Mouse (Mus musculus): ENCODE data around the gene Ap1b1.
"Not testable (repeated sequence)": the region's sequence is repeated elsewhere in the genome, so short reads cannot be mapped to it uniquely, and the experiment has no call there.

Ap1b1 gene

DNA sequence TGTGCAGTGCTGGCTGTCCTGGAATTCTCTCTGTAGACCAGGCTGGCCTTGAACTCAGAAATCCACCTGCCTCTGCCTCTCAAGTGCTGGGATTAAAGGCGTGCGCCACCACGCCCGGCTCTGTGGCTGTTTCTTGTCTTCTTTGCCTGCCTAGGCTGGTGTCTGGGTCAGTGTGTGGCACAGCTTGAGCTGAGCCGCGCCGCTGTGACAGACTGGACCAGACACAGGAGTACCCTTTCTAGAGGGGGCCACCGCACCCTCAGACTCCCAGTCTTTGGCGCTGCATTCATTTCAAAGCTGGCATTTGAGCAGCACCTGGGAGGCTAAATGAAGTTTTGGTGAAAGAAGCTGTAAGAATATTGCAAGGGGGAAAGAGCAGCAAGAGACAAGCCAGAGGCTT, 72.2 kb downstream of the Ap1b1 start:
- in situ Hi-C loops (cut with MboI; ENCODE audit: unreplicated experiment in 2 of 2), result no loop called here

DNA sequence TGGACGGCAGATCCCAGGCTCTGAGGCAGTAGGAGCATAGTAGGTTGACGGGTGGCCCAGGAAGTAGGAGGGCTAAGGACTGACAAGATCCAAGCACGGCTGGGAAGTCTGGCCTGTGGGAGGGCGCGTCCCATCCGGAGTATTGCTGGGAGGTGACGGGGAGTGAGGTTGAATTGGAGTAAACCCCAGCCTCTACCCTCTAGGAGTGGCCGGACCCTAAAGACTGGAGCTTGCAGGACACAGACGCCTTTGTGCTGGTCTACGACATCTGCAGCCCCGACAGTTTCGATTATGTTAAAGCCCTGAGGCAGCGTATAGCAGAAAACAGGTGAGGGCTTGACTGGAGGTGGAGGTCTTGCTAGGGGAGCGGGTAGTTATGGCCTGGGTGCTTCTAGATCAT, 72.6 kb downstream of the Ap1b1 start:
- in situ Hi-C loops (cut with MboI; ENCODE audit: unreplicated experiment in 2 of 2), result no loop called here

DNA sequence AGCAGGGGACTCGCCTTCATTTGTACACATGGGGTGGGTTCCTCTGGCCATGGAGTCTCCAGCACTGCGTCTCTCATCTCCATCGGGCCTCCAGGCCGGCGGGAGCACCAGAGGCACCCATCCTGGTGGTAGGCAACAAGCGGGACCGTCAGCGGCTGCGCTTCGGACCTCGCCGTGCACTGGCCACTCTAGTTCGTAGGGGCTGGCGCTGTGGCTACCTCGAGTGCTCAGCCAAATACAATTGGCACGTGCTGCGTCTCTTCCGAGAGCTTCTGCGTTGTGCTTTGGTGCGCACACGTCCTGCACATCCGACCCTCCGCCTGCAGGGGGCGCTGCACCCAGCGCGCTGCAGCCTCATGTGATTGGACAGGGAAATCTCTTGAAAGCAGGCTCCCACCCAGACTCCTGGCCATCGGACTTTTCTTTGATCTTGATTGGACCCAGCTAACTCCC, 73.1 kb downstream of the Ap1b1 start:
- in situ Hi-C loops (cut with MboI; ENCODE audit: unreplicated experiment in 2 of 2), result loop anchor here in 1 of 2 experiments (5.0 kb wide), 1 partner anchor 72 kb away; the partner anchor contains the start of gene Ap1b1

DNA sequence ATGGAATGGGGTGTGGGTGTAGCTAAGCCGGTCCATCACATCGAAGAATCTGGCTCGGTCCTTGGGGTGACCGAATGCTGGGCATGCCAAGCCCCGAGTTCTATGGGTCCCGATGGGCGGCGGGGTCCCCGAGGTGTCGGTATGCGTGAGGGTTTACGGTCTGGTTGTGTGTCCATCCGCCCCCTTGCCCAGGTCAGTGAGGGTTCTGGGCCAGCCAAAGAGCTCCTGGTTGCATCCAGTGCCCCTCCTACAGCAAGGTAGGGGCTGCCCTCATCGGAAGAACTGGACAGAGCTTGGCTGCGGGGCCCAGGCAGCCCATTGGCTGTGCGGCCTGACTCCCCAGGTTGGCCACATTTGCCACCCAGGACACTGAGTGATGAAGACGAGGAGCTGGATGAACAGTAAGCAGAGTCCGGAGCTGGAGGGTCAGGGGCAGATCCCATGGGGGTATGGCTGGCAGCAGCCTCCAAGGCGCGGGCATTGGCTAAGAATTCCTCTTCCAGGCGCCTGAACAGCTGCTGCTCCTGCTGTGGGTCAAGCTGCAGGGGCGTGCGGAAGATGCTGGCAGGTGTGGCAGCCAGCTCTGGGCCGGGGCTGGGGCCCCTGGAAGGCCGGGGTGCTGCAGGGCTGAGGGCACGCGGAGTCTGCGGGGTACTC, 74.3 kb downstream of the Ap1b1 start:
- in situ Hi-C loops (cut with MboI; ENCODE audit: unreplicated experiment in 2 of 2), result loop anchor here in 1 of 2 experiments (5.0 kb wide), 1 partner anchor 74 kb away; the partner anchor contains the start of gene Ap1b1

DNA sequence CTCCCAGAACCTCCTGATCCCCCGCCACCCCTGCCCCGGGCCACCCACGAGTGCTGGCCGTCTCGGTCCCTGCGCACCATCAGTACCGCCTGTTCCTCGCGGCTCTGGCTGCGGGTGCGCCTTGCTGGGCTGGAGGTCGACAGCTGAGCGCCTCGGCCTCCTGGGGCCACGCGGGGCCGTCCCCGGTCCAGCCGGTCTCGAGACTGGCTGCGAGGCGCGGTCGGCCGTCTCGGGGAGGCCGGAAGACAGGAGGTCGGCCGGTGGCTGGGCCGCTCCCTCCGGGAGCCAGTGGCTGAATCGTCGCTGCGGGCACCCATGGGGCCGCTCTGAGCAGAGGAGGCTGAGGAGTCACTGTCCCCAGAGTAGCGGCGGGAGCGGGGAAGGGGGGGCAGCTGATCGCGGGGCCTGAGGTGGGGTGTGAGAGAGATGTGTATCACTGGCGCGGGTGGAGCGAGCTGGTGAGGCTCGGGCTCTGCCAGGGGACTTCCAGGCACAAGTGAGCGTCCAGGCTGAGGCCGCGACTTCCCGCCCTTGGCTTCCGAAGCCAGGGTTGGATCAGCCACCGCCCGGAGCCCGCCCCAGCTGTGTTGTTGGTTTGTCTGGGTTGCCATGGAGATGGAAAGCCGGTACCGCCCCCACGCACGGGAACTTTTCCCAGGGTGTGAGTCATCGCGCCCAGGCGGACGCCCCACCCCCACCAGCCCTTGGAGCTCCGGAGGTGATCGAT, 75.0 kb downstream of the Ap1b1 start:
- in situ Hi-C loops (cut with MboI; ENCODE audit: unreplicated experiment in 2 of 2), result loop anchor here in 1 of 2 experiments (5.0 kb wide), 1 partner anchor 74 kb away; the partner anchor contains the start of gene Ap1b1

DNA sequence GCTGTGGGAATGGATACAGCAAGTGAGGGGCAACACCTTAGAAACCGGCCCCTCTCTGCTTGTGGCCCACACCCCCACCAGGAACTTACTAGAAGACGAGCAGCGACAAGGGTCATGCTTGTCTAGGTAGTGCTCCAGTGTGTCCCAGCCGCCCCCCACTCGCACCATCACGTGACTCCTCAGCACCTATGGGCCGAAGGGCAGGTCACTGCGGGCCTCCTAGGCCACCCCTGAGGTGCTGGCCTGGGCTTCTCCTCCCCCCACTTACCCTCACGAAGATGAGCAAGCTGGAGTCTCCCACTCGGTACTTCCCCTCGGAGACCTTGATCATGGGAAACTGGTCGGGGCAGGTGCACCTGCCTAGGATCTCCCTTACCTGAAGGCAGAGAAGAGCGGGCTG, 75.7 kb downstream of the Ap1b1 start:
- in situ Hi-C loops (cut with MboI; ENCODE audit: unreplicated experiment in 2 of 2), result loop anchor here in 1 of 2 experiments (5.0 kb wide), 1 partner anchor 75 kb away; the partner anchor contains the start of gene Ap1b1

DNA sequence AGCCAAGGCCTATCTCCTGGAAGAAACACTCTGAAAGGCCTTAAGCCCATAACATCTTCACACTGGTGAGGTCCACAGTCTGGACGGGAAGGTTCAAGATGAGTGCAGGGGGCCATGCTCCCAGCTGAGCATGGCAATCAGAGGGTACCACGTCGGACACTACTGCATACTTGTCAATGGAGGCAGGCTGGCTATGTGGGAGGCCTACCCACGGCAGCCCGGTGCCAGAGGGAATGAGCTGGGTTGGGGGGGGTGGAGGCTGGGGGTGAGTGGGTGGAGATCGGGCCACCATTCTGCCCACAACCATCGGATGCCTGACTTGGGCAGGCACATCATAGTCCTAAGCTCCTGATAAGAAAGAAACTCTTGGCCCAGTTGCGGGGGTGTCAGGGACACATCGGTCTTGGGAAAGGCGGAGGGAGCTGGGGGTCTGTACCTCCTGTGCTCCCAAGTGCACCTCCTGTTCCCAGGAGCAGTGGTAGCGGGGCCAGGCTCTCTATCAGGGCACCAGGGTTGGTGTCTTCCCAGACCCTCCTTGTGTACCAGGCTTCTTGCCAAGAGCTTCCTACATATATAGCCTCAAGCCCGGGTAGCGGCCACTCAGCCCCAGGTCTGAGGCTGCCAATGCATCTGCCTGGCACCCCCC, 76.4 kb downstream of the Ap1b1 start:
- in situ Hi-C loops (cut with MboI; ENCODE audit: unreplicated experiment in 2 of 2), result loop anchor here in 1 of 2 experiments (5.0 kb wide), 1 partner anchor 76 kb away; the partner anchor contains the start of gene Ap1b1

DNA sequence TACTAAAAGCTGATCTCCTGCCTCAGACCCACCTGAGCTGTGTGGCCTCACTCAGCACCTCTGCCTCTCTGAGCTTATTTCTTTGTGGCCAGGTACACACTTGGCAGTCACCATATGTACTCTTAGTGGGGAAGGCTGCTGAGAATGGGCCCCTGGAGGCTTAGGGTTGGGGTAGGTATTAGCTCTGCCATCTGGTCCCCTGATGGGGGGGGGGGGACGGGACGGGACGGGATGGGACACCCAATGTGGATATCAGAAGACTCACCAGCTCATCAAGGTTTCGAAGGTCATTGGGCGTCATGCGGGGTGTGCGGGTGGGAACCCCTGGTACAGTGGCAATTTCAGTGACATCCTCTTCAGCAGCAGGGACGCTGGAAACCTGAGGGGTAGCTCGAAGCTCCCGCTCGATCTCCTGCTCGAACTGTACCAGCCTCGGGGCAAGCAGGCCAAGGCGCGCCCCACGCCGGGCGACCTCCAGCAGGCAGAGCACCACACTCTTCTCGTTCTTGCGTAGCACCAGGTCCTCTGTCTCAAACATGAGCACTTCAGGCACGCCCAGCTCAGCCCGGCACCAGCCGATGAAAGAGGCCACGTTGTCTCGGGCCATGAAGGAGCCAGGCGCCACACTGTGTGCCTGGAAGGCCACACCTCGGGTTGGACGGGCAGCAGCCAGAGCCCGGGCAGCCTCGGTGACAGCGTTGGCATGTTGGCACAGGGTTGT, 77.1 kb downstream of the Ap1b1 start:
- in situ Hi-C loops (cut with MboI; ENCODE audit: unreplicated experiment in 2 of 2), result loop anchor here in 1 of 2 experiments (5.0 kb wide), 1 partner anchor 76 kb away; the partner anchor contains the start of gene Ap1b1

DNA sequence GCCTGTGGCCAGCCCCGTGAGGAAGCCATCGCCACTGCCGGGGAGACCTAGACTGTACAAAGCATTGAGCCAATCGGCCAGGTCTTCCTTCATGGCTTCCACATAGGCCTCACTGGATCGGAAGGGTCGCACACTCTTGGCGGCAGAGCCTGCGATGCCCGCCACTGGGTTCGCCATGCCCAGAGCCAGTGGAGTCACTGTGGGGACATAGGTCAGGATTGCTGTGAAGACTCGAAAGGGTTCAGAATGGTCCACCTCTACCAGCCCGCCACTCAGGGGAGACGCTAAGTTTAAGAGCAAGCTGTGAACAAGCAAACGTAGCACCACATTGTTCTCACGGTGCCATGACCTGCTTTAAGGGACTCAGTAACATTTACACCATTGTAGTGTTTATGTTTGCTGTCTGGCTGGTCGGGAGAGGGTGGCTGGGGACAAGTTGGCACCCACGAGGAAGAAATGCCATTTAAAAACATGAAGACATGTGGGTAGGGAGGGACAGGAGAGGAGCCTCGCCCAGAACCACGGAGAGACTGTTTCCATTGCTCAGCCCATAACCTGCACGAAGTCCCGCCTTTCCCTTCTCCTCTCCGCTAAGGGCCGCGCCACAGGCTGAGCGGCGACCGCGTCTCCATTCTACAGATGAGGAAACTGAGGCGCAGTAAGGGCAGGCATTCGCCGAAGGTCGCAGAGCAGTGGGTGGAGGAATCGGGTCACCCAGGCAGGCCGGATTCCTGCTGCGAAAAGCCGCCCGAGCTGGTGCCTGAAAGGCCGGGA, 77.8 kb downstream of the Ap1b1 start:
- in situ Hi-C loops (cut with MboI; ENCODE audit: unreplicated experiment in 2 of 2), result loop anchor here (5.0 kb wide), 4 partner anchors 47 to 147 kb away; partner anchors contain the start of gene Ap1b1 (in 1 of the 2)

DNA sequence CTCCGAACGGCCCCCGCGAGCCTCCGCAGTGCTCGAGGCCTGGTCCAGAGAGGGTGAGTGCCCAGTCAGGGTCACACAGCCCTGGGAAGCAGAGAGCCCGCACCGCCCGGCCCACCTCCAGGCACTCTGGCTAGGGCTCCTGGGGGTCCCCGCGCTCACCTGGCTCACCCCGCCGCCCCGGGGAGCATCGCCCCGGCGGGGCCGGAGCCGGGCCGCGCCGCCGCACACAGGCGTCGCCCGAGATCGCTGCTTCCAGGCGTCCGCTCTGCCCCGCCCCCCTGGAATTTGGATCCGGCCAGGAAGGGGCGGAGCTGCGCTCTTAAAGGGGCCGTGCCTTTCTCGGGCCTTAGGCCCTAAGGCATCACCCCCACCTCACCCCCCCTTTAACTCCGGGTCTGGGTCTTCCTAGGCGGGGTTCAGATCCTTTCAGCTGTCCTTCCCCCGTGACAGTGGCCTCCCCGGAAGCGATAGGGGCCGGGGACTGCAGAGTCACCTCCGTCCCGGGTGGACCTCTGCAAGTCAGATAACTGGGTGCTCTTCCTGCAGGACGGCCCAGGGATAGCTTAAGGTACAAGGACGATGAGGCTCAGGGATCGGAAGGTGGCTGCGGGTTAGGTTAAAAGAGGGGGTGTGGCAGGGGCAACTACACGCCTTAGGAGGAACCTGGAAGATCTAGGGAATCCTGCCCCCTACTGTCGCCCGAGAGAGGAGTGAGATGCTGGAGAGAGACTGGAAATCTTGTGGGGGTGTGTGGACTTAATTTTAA, 78.6 kb downstream of the Ap1b1 start, which contains the start of gene Gas2l1:
TSS of gene Gas2l1 (minus strand) at position 272 of the 766 bp plus-strand sequence.
- in situ Hi-C loops (cut with MboI; ENCODE audit: unreplicated experiment in 2 of 2), result loop anchor here (5.0 kb wide), 3 partner anchors 48 to 148 kb away; no protein-coding TSS in a partner anchor

DNA sequence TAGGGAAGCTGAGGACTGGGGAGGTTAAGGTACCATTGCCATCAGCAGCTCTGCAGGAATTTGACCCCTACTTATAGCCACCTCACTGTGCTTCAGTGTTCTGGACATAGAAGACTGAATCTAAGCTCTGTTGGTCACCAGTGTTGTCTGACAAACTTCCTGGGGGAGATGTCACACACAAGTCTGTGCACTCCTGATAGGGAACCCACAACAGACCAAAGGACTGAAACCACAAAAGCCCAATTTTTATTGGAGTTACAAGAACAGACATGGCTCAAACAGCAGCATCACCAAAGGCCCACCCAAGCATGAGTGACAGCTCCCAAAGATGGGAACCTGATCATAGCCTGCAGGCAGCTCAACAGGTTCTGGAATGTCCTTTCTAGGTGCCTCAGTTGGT, 80.4 kb downstream of the Ap1b1 start:
- in situ Hi-C loops (cut with MboI; ENCODE audit: unreplicated experiment in 2 of 2), result loop anchor here (5.0 kb wide), 3 partner anchors 50 to 150 kb away; no protein-coding TSS in a partner anchor

DNA sequence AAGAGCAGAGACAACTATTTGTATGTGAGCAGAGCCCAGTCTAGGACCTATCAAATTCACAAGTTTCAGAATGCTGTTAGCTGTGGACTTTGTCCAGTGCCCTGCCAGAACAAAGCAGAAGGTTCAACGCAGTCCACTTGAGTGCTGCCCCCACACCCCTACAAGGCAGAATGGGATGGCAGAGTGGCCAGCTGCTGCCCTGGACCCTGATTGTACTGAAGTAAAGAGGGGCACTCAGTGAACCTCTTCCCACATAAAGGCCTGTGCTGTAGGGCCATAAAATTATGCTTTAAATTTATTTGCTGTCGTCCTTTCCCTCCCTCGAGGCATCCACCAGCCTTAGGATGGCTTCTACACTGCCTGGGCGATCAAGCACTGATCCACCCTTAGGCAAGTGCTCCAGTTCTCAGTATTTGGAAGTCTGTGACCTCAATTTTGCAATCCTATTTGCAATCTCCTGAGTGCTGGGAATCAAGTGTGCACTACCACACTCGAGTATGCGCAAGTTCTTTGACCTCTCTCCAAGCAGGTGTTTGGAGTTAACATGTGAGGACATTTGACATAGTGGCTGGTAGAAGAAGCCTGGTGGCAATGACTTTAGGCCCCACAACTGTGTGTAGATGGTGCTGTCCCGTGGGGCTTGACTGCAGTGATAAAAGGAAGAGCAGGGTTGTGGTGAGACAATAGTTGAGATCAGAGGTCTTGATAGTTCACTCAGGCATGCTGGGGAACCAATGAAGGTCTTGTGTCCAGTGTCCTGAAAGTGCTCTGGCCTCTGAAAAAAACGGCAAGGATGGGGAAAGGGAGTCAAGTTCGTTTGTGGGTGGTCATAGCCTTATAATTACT, 81.7 kb downstream of the Ap1b1 start:
- in situ Hi-C loops (cut with MboI; ENCODE audit: unreplicated experiment in 2 of 2), result loop anchor here (5.0 kb wide), 3 partner anchors 51 to 151 kb away; no protein-coding TSS in a partner anchor

DNA sequence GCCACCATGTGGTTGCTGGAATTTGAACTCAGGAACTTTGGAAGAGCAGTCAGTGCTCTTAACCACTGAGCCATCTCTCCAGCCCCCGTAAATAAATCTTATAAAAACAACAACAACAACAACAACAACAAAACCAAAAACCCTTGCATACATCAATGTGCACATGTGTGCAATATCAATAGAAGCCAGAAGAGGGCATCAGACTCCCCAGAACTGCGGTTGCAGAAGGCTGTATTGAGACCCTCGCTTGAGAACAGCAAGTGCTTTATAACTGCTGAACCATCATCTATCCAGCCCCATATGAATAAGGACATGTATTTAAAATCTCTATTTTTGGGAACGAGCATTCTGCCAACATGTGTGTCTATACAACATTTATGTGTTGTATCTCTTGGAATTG, 88.3 kb downstream of the Ap1b1 start:
- in situ Hi-C loops (cut with MboI; ENCODE audit: unreplicated experiment in 2 of 2), result no loop called here

DNA sequence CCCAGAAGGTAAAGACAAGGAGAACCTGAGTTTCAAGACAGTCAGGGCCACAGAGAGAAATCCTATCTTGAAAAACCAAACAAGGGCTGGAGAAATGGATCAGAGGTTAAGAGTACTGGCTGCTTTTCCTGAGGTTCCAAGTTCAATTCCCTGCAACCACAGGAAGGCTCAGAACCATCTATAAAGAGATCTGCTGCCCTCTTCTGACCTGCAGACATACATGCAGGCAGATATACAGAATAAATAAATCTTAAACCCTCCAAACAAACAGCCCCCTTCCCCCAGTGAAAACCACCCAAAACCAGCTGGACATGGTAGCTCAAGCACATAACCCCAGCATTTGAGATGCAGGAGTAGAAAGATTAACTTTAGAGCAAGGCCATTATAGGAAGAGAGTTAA, 89.1 kb downstream of the Ap1b1 start:
- in situ Hi-C loops (cut with MboI; ENCODE audit: unreplicated experiment in 2 of 2), result no loop called here

DNA sequence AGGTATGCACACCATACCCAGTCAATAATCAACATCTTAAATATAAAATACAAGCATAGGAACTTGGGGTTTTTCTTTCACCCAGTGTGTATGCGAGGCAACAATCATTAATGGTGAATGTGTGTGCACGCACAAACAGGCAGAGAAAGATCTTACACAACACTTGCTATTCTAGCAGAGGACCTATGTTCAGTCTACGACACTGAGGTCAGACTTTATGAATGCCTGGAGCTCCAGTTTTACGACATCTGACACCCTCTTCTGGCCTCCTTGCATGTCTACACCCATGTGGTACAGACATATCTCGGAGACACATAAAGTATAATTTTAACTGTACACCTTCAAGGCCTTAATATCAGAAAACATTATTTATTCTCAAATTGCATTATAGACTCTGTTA, 90.2 kb downstream of the Ap1b1 start:
- in situ Hi-C loops (cut with MboI; ENCODE audit: unreplicated experiment in 2 of 2), result not testable (repeated sequence)

DNA sequence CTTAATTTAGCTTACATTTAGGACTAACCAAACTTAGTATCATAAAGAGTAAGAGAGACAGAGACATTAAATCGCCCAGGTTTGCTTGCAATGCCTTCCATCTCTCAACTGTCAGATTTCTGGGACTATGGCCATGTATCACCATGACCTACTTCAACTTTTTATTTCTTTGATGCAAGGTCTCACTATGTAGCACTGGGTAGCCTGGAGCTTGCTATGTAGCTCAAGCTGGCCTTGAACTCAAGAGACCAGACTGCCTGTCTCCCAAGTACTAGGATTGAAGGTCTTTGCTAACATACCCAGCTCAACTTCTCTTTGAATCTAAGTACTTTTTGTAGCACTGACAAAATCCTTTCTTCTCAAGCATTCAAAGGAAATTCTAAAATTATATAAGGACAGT, 102.5 kb downstream of the Ap1b1 start:
- in situ Hi-C loops (cut with MboI; ENCODE audit: unreplicated experiment in 2 of 2), result no loop called here

DNA sequence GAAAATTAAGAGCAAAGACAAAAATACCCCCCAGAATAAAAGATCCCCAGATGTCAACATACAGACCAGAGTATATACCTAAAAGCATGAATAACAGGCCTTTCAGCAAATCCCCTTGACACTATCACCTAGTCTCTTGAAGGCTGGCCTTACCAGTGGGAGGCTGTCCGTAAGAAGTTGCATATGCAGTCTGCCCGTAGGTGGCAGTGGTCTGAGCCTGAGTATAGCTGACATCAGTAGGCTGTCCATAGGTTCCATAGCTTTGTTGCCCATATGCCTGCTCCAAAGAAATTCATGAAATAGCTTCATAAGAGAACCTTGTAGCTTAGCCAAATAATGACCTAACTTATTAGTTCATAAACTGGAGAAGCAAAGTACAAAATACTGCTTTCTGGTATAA, 105.1 kb downstream of the Ap1b1 start:
- in situ Hi-C loops (cut with MboI; ENCODE audit: unreplicated experiment in 2 of 2), result no loop called here

Measured in v-Abl transformed pro-B cells (cell line).